In the genomic region with DNA sequence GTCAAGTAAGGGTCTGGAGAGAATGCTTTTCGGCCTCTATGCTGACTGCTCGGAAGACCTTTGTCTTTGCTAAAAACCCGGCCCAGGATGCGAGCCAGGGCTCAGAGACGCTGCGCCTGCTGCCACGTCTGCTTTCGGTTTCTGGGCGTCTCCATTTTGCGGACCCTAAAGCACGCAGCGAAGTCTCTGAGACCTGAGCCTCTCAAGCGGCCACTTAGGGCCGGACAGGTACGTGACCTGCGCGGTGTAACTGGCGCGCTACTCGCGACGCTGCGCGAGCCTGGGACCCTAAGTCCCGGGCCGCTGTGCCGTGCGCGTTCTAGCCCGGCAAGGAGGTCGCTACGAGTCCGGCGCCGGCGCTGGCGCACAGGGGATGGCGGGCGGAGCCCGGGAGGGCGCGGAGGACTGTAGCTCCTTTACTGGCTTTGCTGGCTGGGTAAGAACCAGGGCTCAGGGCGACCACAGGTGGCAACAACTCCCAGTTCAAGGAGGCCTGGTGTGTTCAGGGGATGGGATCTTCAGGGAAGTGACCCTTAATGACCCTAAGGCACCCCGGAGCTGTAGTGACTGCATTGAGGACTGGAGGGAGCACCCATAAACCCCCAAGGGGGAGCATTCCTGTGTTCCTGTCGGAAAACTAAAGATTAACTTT, we compare ENCODE assay signal across 8 mouse cellular contexts. TPM values are rescaled to one million over a fixed set of nuclear protein-coding genes. Genes with fewer than 3 reads are reported as not detected.
DNase-seq lines count a peak whose midpoint lies in the region; ATAC-seq and TF ChIP-seq lines count a peak whose summit lies in the region.

A gene (plus strand): TSS at position 144 of the 652 bp plus-strand sequence.

- TF ChIP-seq EP300 in liver, postnatal 0 days (IDR thresholded peaks at IDR 0.05; ENCODE audit: low read depth): no peak

- H3K9ac ChIP-seq in heart, embryonic 14.5 days (ENCODE audit: low read length): peak within 1 kb of the TSS; percentile 95
- H3K9ac ChIP-seq in liver, postnatal 0 days (replicated peaks): peak within 1 kb of the TSS; percentile 97
- H3K9ac ChIP-seq in neural tube, embryonic 13.5 days: peak within 1 kb of the TSS; percentile 84

- peaks cover 3% of the 10 kb centered on the region; the same call in 1 of the 2 replicates for H3K9me3 ChIP-seq in erythroblast, embryonic 14.5 days (ENCODE audit: control insufficient read depth, low read length)
- no peaks in the 10 kb centered on the region for H3K9me3 ChIP-seq in heart, embryonic 14.5 days (ENCODE audit: control insufficient read depth, low read length)
- H3K9me3 ChIP-seq in liver, postnatal 0 days (ENCODE audit: low read length): no peaks in the 10 kb centered on the region
- H3K9me3 ChIP-seq in neural tube, embryonic 13.5 days: no peaks in the 10 kb centered on the region

- no peaks in the 10 kb centered on the region for H3K27me3 ChIP-seq in erythroblast, embryonic 14.5 days (ENCODE audit: control insufficient read depth)
- no peaks in the 10 kb centered on the region for H3K27me3 ChIP-seq in heart, embryonic 14.5 days (ENCODE audit: control insufficient read depth, insufficient read depth, low read length)
- H3K27me3 ChIP-seq in liver, postnatal 0 days (ENCODE audit: insufficient read depth, low read length): no peaks in the 10 kb centered on the region
- H3K27me3 ChIP-seq in neural tube, embryonic 13.5 days: no peaks in the 10 kb centered on the region

- WGBS in heart, embryonic 14.5 days: under 1% methylated on average over 44 of the region's 45 CpGs
- under 1% methylated on average over 45 of the region's 45 CpGs for WGBS in liver, postnatal 0 days (ENCODE audit: insufficient replicate concordance)
- under 1% methylated on average over 45 of the region's 45 CpGs for WGBS in neural tube, embryonic 13.5 days

- H3K4me3 ChIP-seq in erythroblast, embryonic 14.5 days (replicated peaks): peak within 1 kb of the TSS; percentile 82
- peak within 1 kb of the TSS; percentile 74 to 88 for H3K4me3 ChIP-seq in heart, embryonic 14.5 days (ENCODE audit: control insufficient read depth in 1 of 2, insufficient read depth in 1 of 2, low read depth in 1 of 2, low read length in 2 of 2)
- H3K4me3 ChIP-seq in liver, postnatal 0 days (ENCODE audit: low read depth, low read length): peak within 1 kb of the TSS; percentile 88
- peak within 1 kb of the TSS; percentile 65 for H3K4me3 ChIP-seq in neural tube, embryonic 13.5 days

- H3K27ac ChIP-seq in heart, embryonic 14.5 days (replicated peaks in 1 of 2; ENCODE audit: control insufficient read depth in 1 of 2, insufficient read depth in 1 of 2, low read depth in 2 of 2, low read length in 2 of 2): peak within 1 kb of the TSS; percentile 99 to 100
- H3K27ac ChIP-seq in liver, postnatal 0 days (ENCODE audit: low read depth): peak within 1 kb of the TSS; percentile 100
- H3K27ac ChIP-seq in neural tube, embryonic 13.5 days (replicated peaks): peak within 1 kb of the TSS; percentile 93

- TF ChIP-seq CTCF in brain, embryonic 14.5 days (IDR thresholded peaks at IDR 0.05; ENCODE audit: borderline replicate concordance, extremely low read depth, insufficient read depth, insufficient read length): no peak
- TF ChIP-seq CTCF in liver, postnatal 0 days (IDR thresholded peaks at IDR 0.05; ENCODE audit: low read depth): no peak

- ATAC-seq in heart, embryonic 14.5 days (ENCODE audit: insufficient number of reproducible peaks, insufficient read depth, low FRiP score, low read depth): peak; percentile 36
- ATAC-seq in liver, postnatal 0 days: peak; percentile 28
- peak; percentile 79 for ATAC-seq in neural tube, embryonic 13.5 days (ENCODE audit: low read depth)

- TF ChIP-seq POLR2A in brain, embryonic 14.5 days (IDR thresholded peaks at IDR 0.05; ENCODE audit: borderline replicate concordance, extremely low read depth, insufficient read depth, insufficient read length, poor library complexity, severe bottlenecking): peak; percentile 22; the same call in 1 of the 2 replicates

- DNase-seq in CD8-positive naive resting alpha-beta T cell, adult 2 months (ENCODE audit: low read depth in 2 of 2, low spot score in 2 of 2): peak; percentile 58 to 64
- DNase-seq in brain, embryonic 14.5 days (ENCODE audit: low read depth): peak; percentile 80
- peak; percentile 86 for DNase-seq in kidney, postnatal 10 days
- peak; percentile 76 for DNase-seq in liver, postnatal 0 days
- peak; percentile 78 for DNase-seq in testis, postnatal 10 days (ENCODE audit: low spot score)

- peaks cover 28% of the 10 kb centered on the region for H3K4me1 ChIP-seq in erythroblast, embryonic 14.5 days (ENCODE audit: control insufficient read depth)
- H3K4me1 ChIP-seq in heart, embryonic 14.5 days (ENCODE audit: control insufficient read depth in 2 of 2, insufficient read depth in 2 of 2, low read length in 2 of 2): peaks cover 2 to 14% of the 10 kb centered on the region in 2 experiments; a peak in 2 of 4 replicates
- peaks cover 9% of the 10 kb centered on the region; the same call in 1 of the 2 replicates for H3K4me1 ChIP-seq in liver, postnatal 0 days (ENCODE audit: insufficient read depth)
- peaks cover 20% of the 10 kb centered on the region for H3K4me1 ChIP-seq in neural tube, embryonic 13.5 days (replicated peaks)

- H3K36me3 ChIP-seq in erythroblast, embryonic 14.5 days (ENCODE audit: control insufficient read depth): peaks cover 9% of the 10 kb centered on the region; the same call in 1 of the 2 replicates
- H3K36me3 ChIP-seq in heart, embryonic 14.5 days (ENCODE audit: control insufficient read depth, insufficient read depth, low read length): peaks cover 26% of the 10 kb centered on the region
- peaks cover 10% of the 10 kb centered on the region; the same call in 1 of the 2 replicates for H3K36me3 ChIP-seq in liver, postnatal 0 days (replicated peaks; ENCODE audit: insufficient read depth, low read length)
- no peaks in the 10 kb centered on the region for H3K36me3 ChIP-seq in neural tube, embryonic 13.5 days

- H3K4me2 ChIP-seq in heart, embryonic 14.5 days (ENCODE audit: low read length): peak within 1 kb of the TSS; percentile 85
- peak within 1 kb of the TSS; percentile 85 for H3K4me2 ChIP-seq in liver, postnatal 0 days (ENCODE audit: low read depth, low read length)
- H3K4me2 ChIP-seq in neural tube, embryonic 13.5 days: peak within 1 kb of the TSS; percentile 71

RNA-seq across cellular contexts. Expression of the gene that starts here (rescaled TPM):
- 12.3 and 12.7 TPM in 2 replicates for polyA plus RNA-seq in brain, embryonic 14.5 days (2012; rRNA removed)
- polyA plus RNA-seq in erythroblast, embryonic 14.5 days (2012): 0.03 and 0.04 TPM in 2 replicates
- 38.7 and 42.2 TPM in 2 replicates for polyA plus RNA-seq in heart, embryonic 14.5 days (2014; fragmentation: Nextera tagmentation; extraction: Ambion mirVana)
- 29.6 and 30.2 TPM in 2 replicates for polyA plus RNA-seq in liver, postnatal 0 days (2015; fragmentation: Nextera tagmentation; extraction: Ambion mirVana)
- polyA plus RNA-seq in neural tube, embryonic 13.5 days (2015; fragmentation: Nextera tagmentation; extraction: Ambion mirVana): 15.4 and 17.8 TPM in 2 replicates

Comparison
In these comparisons a context has a peak if more than half of its experiments do, and no peak if none do; other contexts are left out.
1. Peak in every context shown above with its lines: DNase-seq, ATAC-seq, H3K4me3 ChIP-seq and H3K27ac ChIP-seq.
2. RNA of the gene that starts here (polyA plus RNA-seq): 38.7 to 42.2 TPM in heart, embryonic 14.5 days, 29.6 to 30.2 TPM in liver, postnatal 0 days, 15.4 to 17.8 TPM in neural tube, embryonic 13.5 days and 12.3 to 12.7 TPM in brain, embryonic 14.5 days; 0.03 to 0.04 TPM in erythroblast, embryonic 14.5 days; every median in the first group is over 10 times any median in the second.
3. ATAC-seq: peak in every context shown above with its lines; median percentile 79 in neural tube, embryonic 13.5 days; 36 in heart, embryonic 14.5 days; 28 in liver, postnatal 0 days.